ENCODE assay signal across 7 mouse cellular contexts in the genomic region with DNA sequence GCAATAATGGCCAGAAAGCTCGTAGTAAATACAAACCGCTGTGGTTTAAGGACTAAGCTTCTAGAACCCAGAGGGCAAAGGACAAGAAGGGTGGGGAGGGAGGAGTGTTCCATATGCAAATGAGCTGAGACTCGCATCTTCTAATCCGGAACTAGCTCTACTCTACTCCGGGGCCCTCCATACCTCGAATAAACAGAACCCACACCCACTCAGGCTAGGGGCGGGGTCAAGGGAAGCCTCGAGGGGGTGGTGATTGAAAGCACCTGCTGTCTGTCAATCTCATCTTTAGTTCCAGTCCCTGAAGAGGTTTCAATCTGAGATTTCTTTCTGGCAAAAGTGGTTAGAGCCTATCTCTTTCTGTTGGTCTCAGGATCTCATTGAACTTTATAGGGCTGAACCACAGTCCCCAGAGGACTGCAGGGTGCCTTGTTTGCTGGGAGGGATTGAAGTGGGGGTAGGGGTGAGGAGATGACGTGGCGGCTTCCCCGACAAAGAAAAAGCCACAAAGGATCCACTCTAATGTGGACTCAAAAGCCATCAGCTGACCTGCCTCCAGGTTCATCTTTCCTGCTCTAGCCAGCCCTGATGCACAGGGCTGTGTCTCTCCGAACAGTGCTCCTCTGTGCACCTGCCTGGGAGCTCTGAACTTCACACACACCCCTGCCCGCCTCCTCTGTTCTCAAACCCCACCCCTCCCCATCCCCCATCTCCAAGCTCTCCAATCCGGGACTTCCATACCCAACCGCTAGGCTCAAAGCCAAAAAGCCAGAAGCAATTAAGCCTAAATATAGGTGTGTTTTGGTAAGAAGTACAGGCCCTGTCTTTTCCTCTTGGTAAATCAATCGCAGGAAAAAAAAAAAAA. TPM values are rescaled to one million over a fixed set of nuclear protein-coding genes. Genes with fewer than 3 reads are reported as not detected.
DNase-seq lines count a peak whose midpoint lies in the region; ATAC-seq and TF ChIP-seq lines count a peak whose summit lies in the region.

No protein-coding gene starts in this region.

- WGBS in hindbrain, embryonic 12.5 days = 5% methylated on average over 16 of the region's 16 CpGs
- WGBS in liver, embryonic 11.5 days = 11% methylated on average over 16 of the region's 16 CpGs

- DNase-seq in T-cell, adult 2 months (ENCODE audit: low spot score) = peak; percentile 41
- DNase-seq in liver, embryonic 11.5 days (ENCODE audit: low spot score) = no peak
- peak; percentile 56 for DNase-seq in retina, postnatal 1 day
- DNase-seq in right cerebral cortex, postnatal 25 days = no peak
- DNase-seq in adrenal gland, adult 18-20 months (ENCODE audit: low spot score in 2 of 2) = no peak

- peaks cover 51% of the 10 kb centered on the region for H3K27me3 ChIP-seq in E14TG2a.4 (ENCODE audit: insufficient read depth, low read length)
- peaks cover 29% of the 10 kb centered on the region for H3K27me3 ChIP-seq in hindbrain, embryonic 12.5 days
- peaks cover 31% of the 10 kb centered on the region for H3K27me3 ChIP-seq in liver, embryonic 11.5 days (replicated peaks; ENCODE audit: control insufficient read depth, insufficient read depth, low read length)

- no peaks in the 10 kb centered on the region for H3K9me3 ChIP-seq in E14TG2a.4 (ENCODE audit: low read length)
- H3K9me3 ChIP-seq in hindbrain, embryonic 12.5 days (replicated peaks) = no peaks in the 10 kb centered on the region
- no peaks in the 10 kb centered on the region for H3K9me3 ChIP-seq in liver, embryonic 11.5 days (ENCODE audit: control insufficient read depth, low read length)

- H3K9ac ChIP-seq in hindbrain, embryonic 12.5 days = no peak overlapping the region
- no peak overlapping the region for H3K9ac ChIP-seq in liver, embryonic 11.5 days (ENCODE audit: low read depth, low read length)

- H3K4me3 ChIP-seq in E14TG2a.4 (replicated peaks; ENCODE audit: low read length) = peak overlapping the region; percentile 63
- no peak overlapping the region for H3K4me3 ChIP-seq in hindbrain, embryonic 12.5 days
- H3K4me3 ChIP-seq in liver, embryonic 11.5 days (ENCODE audit: low read depth, low read length) = no peak overlapping the region

- H3K27ac ChIP-seq in hindbrain, embryonic 12.5 days = no peak overlapping the region
- no peak overlapping the region for H3K27ac ChIP-seq in liver, embryonic 11.5 days (ENCODE audit: low read depth, low read length)

- peak overlapping the region; percentile 30 for H3K4me2 ChIP-seq in hindbrain, embryonic 12.5 days (replicated peaks)
- H3K4me2 ChIP-seq in liver, embryonic 11.5 days = peak overlapping the region; percentile 16; the same call in 1 of the 2 replicates

- no peak for ATAC-seq in hindbrain, embryonic 12.5 days (ENCODE audit: low FRiP score)
- 0 out of 2 replicates have a peak, but pooled peaks have one; percentile 34 for ATAC-seq in liver, embryonic 11.5 days (replicated peaks; ENCODE audit: low FRiP score)

- TF ChIP-seq CTCF in E14TG2a.4 (conservative IDR thresholded peaks at IDR 0.05; ENCODE audit: low read length) = no peak

- H3K36me3 ChIP-seq in E14TG2a.4 (ENCODE audit: insufficient read depth, low read length) = no peaks in the 10 kb centered on the region
- no peaks in the 10 kb centered on the region for H3K36me3 ChIP-seq in hindbrain, embryonic 12.5 days
- H3K36me3 ChIP-seq in liver, embryonic 11.5 days (ENCODE audit: control insufficient read depth, insufficient read depth, low read length) = no peaks in the 10 kb centered on the region

- H3K4me1 ChIP-seq in E14TG2a.4 (replicated peaks; ENCODE audit: low read depth, low read length) = peaks cover 38% of the 10 kb centered on the region
- H3K4me1 ChIP-seq in hindbrain, embryonic 12.5 days = peaks cover 24% of the 10 kb centered on the region
- H3K4me1 ChIP-seq in liver, embryonic 11.5 days (replicated peaks; ENCODE audit: control insufficient read depth, insufficient read depth, low read length) = no peaks in the 10 kb centered on the region; the same call in 1 of the 2 replicates

RNA-seq across cellular contexts. Expression of gene Marveld3, which starts 4.6 kb away (rescaled TPM):
- polyA plus RNA-seq in hindbrain, embryonic 12.5 days (2016; fragmentation: Nextera tagmentation; extraction: Ambion mirVana) = 1.3 and 2.5 TPM in 2 replicates
- 0.15 and 0.17 TPM in 2 replicates for polyA plus RNA-seq in liver, embryonic 11.5 days (2014; fragmentation: Nextera tagmentation; extraction: Ambion mirVana)
- total RNA-seq in adrenal gland, adult 18-20 months (2021) = under 1 TPM; 0.19 to 0.23 TPM

RNA-seq across cellular contexts. Expression of gene Tat, which starts 32.8 kb away (rescaled TPM):
- not detected in 2 replicates for polyA plus RNA-seq in hindbrain, embryonic 12.5 days (2016; fragmentation: Nextera tagmentation; extraction: Ambion mirVana)
- polyA plus RNA-seq in liver, embryonic 11.5 days (2014; fragmentation: Nextera tagmentation; extraction: Ambion mirVana) = 0.22 TPM in 1 of 2 replicates, not detected in the other
- total RNA-seq in adrenal gland, adult 18-20 months (2021) = 1 to 10 TPM in 1 of 2 experiments, under 1 TPM in 1; 0.13 to 1.3 TPM

Comparison
In these comparisons a context has a peak if more than half of its experiments do, and no peak if none do; other contexts are left out.
1. DNase-seq: peak in T-cell, adult 2 months (single experiment) and retina, postnatal 1 day (single experiment); none in liver, embryonic 11.5 days (single experiment), right cerebral cortex, postnatal 25 days (single experiment) and adrenal gland, adult 18-20 months (0 of 2).